Mouse (Mus musculus): ENCODE measurements around the gene Shisa5.

DNA sequence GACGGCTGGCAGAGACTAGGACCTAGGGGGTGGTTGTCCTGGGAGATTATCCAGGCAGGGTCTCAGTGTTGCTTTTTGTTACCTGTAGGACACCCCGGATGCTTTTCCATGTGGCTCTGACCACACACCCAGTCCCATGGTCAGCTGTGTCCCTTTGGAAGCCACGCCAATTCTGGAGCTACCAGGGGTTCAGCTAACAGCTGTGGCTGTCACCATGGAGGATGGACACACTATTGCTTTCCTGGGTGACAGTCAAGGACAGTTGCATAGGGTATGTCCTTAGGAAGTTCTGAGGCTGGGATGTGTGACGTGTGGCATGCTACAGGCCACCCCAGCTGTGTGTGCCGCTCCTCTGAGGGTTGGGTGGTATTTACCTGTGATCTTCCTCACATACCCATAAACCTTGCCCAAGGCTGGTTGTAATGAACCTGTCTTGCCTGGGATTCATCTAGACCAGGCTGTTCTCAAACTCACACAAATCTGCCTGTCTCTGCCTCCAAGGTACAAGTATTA lies 63.6 kb downstream of the Shisa5 start:
- TF ChIP-seq HCFC1 (IDR thresholded peaks at IDR 0.05; ENCODE audit: low read depth, low read length), result no peak
- TF ChIP-seq EP300 (IDR thresholded peaks at IDR 0.05; ENCODE audit: low read depth in 1 of 2, low read length in 2 of 2), result no peak
- no peak for TF ChIP-seq MAFK (IDR thresholded peaks at IDR 0.05; ENCODE audit: borderline replicate concordance, low read depth, low read length)
- no peak for TF ChIP-seq CHD2 (IDR thresholded peaks at IDR 0.05; ENCODE audit: low read length)
- TF ChIP-seq POLR2A (IDR thresholded peaks at IDR 0.05; ENCODE audit: control insufficient read depth in 1 of 2, insufficient read depth in 1 of 2, low read depth in 1 of 2, low read length in 2 of 2, poor library complexity in 1 of 2), result no peak
- no peak for TF ChIP-seq ZC3H11A (IDR thresholded peaks at IDR 0.05; ENCODE audit: low read depth, low read length)

All from MEL (cell line).